Mouse (Mus musculus) ES-Bruce4 (cell line): ENCODE results near the gene Gpx7.

Experiments
- CTCF ChIP-seq: IDR thresholded peaks from one replicate; pipeline ENCODE4 v1.8.1; 2011; ENCODE audit warnings: low read depth, low read length
- EP300 ChIP-seq: IDR thresholded peaks from 2 replicates; pipeline ENCODE4 v1.6.1; 2011; ENCODE audit warnings: low read depth, low read length; ENCODE audit not compliant: insufficient read depth

GRCm38 (mm10) chr4:108433341-108433740 is 26.6 kb upstream of the Gpx7 start:
- no peak for TF ChIP-seq CTCF
- no peak for TF ChIP-seq EP300
